Mouse (Mus musculus) monocyte, adult 5-6 weeks (primary cell): ENCODE data around the gene Rhbdl1. TPM values are rescaled to one million over a fixed set of nuclear protein-coding genes. Genes with fewer than 3 reads are reported as not detected.

ENCODE experiments used
- total RNA-seq: library from RNA; stranded (forward); fragments of 200-1000, 200-491, 200-594 nt; gene quantifications from 3 replicates; pipeline ENCODE4 v1.2.3, GENCODE M21; 2017

The Rhbdl1 gene
- total RNA-seq, 1 experiment from 2014 or later = not detected

Other genes starting within 250 kb of the Rhbdl1 start
- gene Gng13, start 120.1 kb downstream of the Rhbdl1 start, total RNA-seq = not detected in 3 replicates
- 1.1 to 5.0 TPM (median 3.0 TPM) in 3 replicates for gene Chtf18, start 109.9 kb downstream of the Rhbdl1 start, total RNA-seq
- 0.95 to 2.5 TPM in 2 of 3 replicates, not detected in the other for gene Rpusd1, start 109.6 kb downstream of the Rhbdl1 start, total RNA-seq
- not detected in 3 replicates for gene Mslnl, start 101.3 kb downstream of the Rhbdl1 start, total RNA-seq
- not detected in 3 replicates for gene Msln, start 82.9 kb downstream of the Rhbdl1 start, total RNA-seq
- gene Narfl, start 63.5 kb downstream of the Rhbdl1 start, total RNA-seq = 22.3 to 32.1 TPM (median 27.3 TPM) in 3 replicates
- gene Haghl, start 51.6 kb downstream of the Rhbdl1 start, total RNA-seq = 16.0 to 49.1 TPM (median 25.3 TPM) in 3 replicates
- not detected in 3 replicates for gene Ccdc78, start 50.7 kb downstream of the Rhbdl1 start, total RNA-seq
- gene Fam173a, start 44.4 kb downstream of the Rhbdl1 start, total RNA-seq = 30.7 to 53.7 TPM (median 38.7 TPM) in 3 replicates
- gene AC134908.4, start 41.6 kb downstream of the Rhbdl1 start, total RNA-seq = not detected in 3 replicates
- gene Metrn, start 40.2 kb downstream of the Rhbdl1 start, total RNA-seq = 5.1 to 6.4 TPM (median 6.1 TPM) in 3 replicates
- gene Fbxl16, start 28.2 kb downstream of the Rhbdl1 start, total RNA-seq = not detected in 3 replicates
- 10.7 to 16.6 TPM (median 15.6 TPM) in 3 replicates for gene Wdr24, start 13.7 kb downstream of the Rhbdl1 start, total RNA-seq
- gene Jmjd8, start 8.4 kb downstream of the Rhbdl1 start, total RNA-seq = 7.9 to 20.3 TPM (median 11.0 TPM) in 3 replicates
- 74.5 to 81.4 TPM (median 75.3 TPM) in 3 replicates for gene Stub1, start 3.9 kb downstream of the Rhbdl1 start, total RNA-seq
- 0.43 to 2.9 TPM (median 2.1 TPM) in 3 replicates for gene Gm20683, start 4.5 kb upstream of the Rhbdl1 start, total RNA-seq
- 17.6 to 38.7 TPM (median 34.3 TPM) in 3 replicates for gene Rhot2, start 7.6 kb upstream of the Rhbdl1 start, total RNA-seq
- gene Wdr90, start 24.2 kb upstream of the Rhbdl1 start, total RNA-seq = 2.9 to 7.7 TPM (median 3.4 TPM) in 3 replicates
- 1.1 to 5.7 TPM (median 1.6 TPM) in 3 replicates for gene Mcrip2, start 31.5 kb upstream of the Rhbdl1 start, total RNA-seq
- gene Mettl26, start 37.8 kb upstream of the Rhbdl1 start, total RNA-seq = 1.3 to 10.0 TPM (median 7.0 TPM) in 3 replicates
- gene Wfikkn1, start 43.6 kb upstream of the Rhbdl1 start, total RNA-seq = 1.0 to 2.1 TPM (median 1.4 TPM) in 3 replicates
- 3.5 to 7.1 TPM (median 3.8 TPM) in 3 replicates for gene Rab40c, start 82.4 kb upstream of the Rhbdl1 start, total RNA-seq
- 13.5 to 34.1 TPM (median 18.4 TPM) in 3 replicates for gene Pigq, start 107.6 kb upstream of the Rhbdl1 start, total RNA-seq
- gene Nhlrc4, start 107.7 kb upstream of the Rhbdl1 start, total RNA-seq = not detected in 3 replicates
- gene A930017K11Rik, start 115.3 kb upstream of the Rhbdl1 start, total RNA-seq = not detected in 3 replicates
- gene Capn15, start 148.5 kb upstream of the Rhbdl1 start, total RNA-seq = 2.3 to 6.6 TPM (median 6.1 TPM) in 3 replicates
- gene Rab11fip3, start 232.3 kb upstream of the Rhbdl1 start, total RNA-seq = 0.32 to 4.0 TPM (median 1.2 TPM) in 3 replicates